Mouse (Mus musculus): ENCODE measurements around the gene Speer4c. TPM values are rescaled to one million over a fixed set of nuclear protein-coding genes. Genes with fewer than 3 reads are reported as not detected.
"Not testable (repeated sequence)": the region's sequence is repeated elsewhere in the genome, so short reads cannot be mapped to it uniquely, and the experiment has no call there.

Gene Speer4c
- polyA plus RNA-seq, 1 experiment: 0.12 TPM

GRCm38 (mm10) chr5:15674429-15675244 is 39.4 kb downstream of the Speer4c start:
- not testable (repeated sequence) for DNase-seq; H3K4me3 ChIP-seq (replicated peaks; ENCODE audit: extremely low read depth, low read depth, low read length); H3K4me1 ChIP-seq (ENCODE audit: control insufficient read depth, insufficient read depth, low read length)
- WGBS: 87% methylated on average over 5 of the region's 8 CpGs

DNA sequence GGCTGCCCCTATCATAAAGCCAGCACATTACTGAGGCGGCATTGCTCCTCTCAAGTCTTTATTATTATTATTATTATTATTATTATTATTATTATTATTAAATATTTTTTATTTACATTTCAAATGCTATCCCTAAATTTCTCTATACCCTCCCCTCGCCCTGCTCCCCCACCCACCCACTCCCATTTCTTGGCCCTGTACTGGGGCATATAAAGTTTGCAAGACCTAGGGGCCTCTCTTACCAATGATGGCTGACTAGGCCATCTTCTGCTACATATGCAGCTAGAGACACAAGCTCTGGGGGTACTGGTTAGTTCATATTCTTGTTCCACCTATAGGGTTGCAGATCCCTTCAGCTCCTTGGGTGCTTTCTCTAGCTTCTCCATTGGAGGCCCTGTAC is 40.1 kb downstream of the Speer4c start:
- not testable (repeated sequence) for H3K4me1 ChIP-seq (ENCODE audit: control insufficient read depth, insufficient read depth, low read length); H3K4me3 ChIP-seq (replicated peaks; ENCODE audit: extremely low read depth, low read depth, low read length); DNase-seq
- 75% methylated on average over 2 of the region's 2 CpGs for WGBS

- DNase-seq; H3K4me3 ChIP-seq (replicated peaks; ENCODE audit: extremely low read depth, low read depth, low read length); H3K4me1 ChIP-seq (ENCODE audit: control insufficient read depth, insufficient read depth, low read length): not testable (repeated sequence)
- WGBS: 87% methylated on average over 10 of the region's 18 CpGs
These were observed 43.3 kb downstream of the Speer4c start for GRCm38 (mm10) chr5:15670789-15671188.

GRCm38 (mm10) chr5:15663847-15664246 is 50.2 kb downstream of the Speer4c start:
- H3K4me1 ChIP-seq (ENCODE audit: control insufficient read depth, insufficient read depth, low read length); DNase-seq; H3K4me3 ChIP-seq (replicated peaks; ENCODE audit: extremely low read depth, low read depth, low read length): not testable (repeated sequence)
- 68% methylated on average over 7 of the region's 7 CpGs for WGBS

Other genes with a start within 250 kb of the Speer4c start
- 0.11 TPM in 1 of 2 replicates, not detected in the other for gene Gm21149, start 237.7 kb downstream of the Speer4c start, polyA plus RNA-seq (2012; rRNA removed)
- not detected in 2 replicates for gene Gm21190, start 185.0 kb downstream of the Speer4c start, polyA plus RNA-seq (2012; rRNA removed)
- not detected in 2 replicates for gene Gm21083, start 136.9 kb downstream of the Speer4c start, polyA plus RNA-seq (2012; rRNA removed)
- gene Speer4d, start 95.2 kb downstream of the Speer4c start, polyA plus RNA-seq (2012; rRNA removed): not detected in 2 replicates
- not detected in 2 replicates for gene 4930572O03Rik, start 57.2 kb downstream of the Speer4c start, polyA plus RNA-seq (2012; rRNA removed)
- gene Cacna2d1, start 220.4 kb upstream of the Speer4c start, polyA plus RNA-seq (2012; rRNA removed): 2.8 and 5.5 TPM in 2 replicates